Mouse (Mus musculus) MEL (cell line): ENCODE results near the gene Scml2. TPM values are rescaled to one million over a fixed set of nuclear protein-coding genes. Genes with fewer than 3 reads are reported as not detected.
"Not testable (repeated sequence)": the region's sequence is repeated elsewhere in the genome, so short reads cannot be mapped to it uniquely, and the experiment has no call there.

Experiments
- DNase-seq: peaks from one replicate; pipeline ENCODE4 v3.0.0; 2011; ENCODE audit warnings: low read depth, low spot score
- H3K27ac ChIP-seq: 2 replicates; pipeline ENCODE4 v1.5.1; 2012; ENCODE audit warnings: low read depth, mild to moderate bottlenecking, control low read depth, low read length, moderate library complexity; ENCODE audit not compliant: control insufficient read depth
- H3K27me3 ChIP-seq, 2 experiments: fragments of 150-350 bp in 1 of 2; sonication (generic) in 1 of 2; 2 replicates each; pipeline ENCODE4 v1.6.1; 2012; ENCODE audit warnings: low read length in 2 of 2, mild to moderate bottlenecking in 2 of 2, improper control_type of control experiment in 1 of 2, moderate library complexity in 1 of 2; ENCODE audit not compliant: insufficient read depth in 2 of 2, control insufficient read depth in 1 of 2
- H3K36me3 ChIP-seq, 2 experiments: 2 replicates each; pipeline ENCODE4 v1.6.1; 2012 to 2014; ENCODE audit warnings: low read length in 2 of 2, improper control_type of control experiment in 1 of 2, inconsistent platforms in 1 of 2, mild to moderate bottlenecking in 1 of 2; ENCODE audit not compliant: insufficient read depth in 2 of 2, control insufficient read depth in 1 of 2
- H3K4me1 ChIP-seq, 2 experiments: fragments of 150-350 bp in 1 of 2; sonication (generic) in 1 of 2; 2 replicates each; pipeline ENCODE4 v1.6.1; 2012; ENCODE audit warnings: low read length in 2 of 2, improper control_type of control experiment in 1 of 2, mild to moderate bottlenecking in 1 of 2; ENCODE audit not compliant: insufficient read depth in 2 of 2, control insufficient read depth in 1 of 2
- H3K4me3 ChIP-seq, 2 experiments: fragments of 150-350 bp in 1 of 2; sonication (generic) in 1 of 2; 2 replicates each; pipeline ENCODE4 v1.5.1; 2012; ENCODE audit warnings: low read depth in 2 of 2, low read length in 2 of 2, mild to moderate bottlenecking in 2 of 2, moderate library complexity in 2 of 2, control low read depth in 1 of 2, improper control_type of control experiment in 1 of 2; ENCODE audit not compliant: control insufficient read depth in 1 of 2, insufficient read depth in 1 of 2
- H3K79me2 ChIP-seq: 2 replicates; pipeline ENCODE4 v1.6.1; 2012; ENCODE audit warnings: mild to moderate bottlenecking, low read length, moderate library complexity; ENCODE audit not compliant: control insufficient read depth, poor library complexity, insufficient read depth
- H3K9ac ChIP-seq: 2 replicates; pipeline ENCODE4 v1.6.1; 2012; ENCODE audit warnings: low read depth, mild to moderate bottlenecking, control low read depth, low read length, moderate library complexity; ENCODE audit not compliant: control insufficient read depth, poor library complexity, severe bottlenecking
- H3K9me3 ChIP-seq: fragments of 150-350 bp; sonication (generic); replicated peaks from 2 replicates; pipeline ENCODE4 v1.6.1; 2012; ENCODE audit warnings: mild to moderate bottlenecking, low read length, improper control_type of control experiment, moderate library complexity; ENCODE audit not compliant: insufficient read depth
- CHD1 ChIP-seq: IDR thresholded peaks from 2 replicates; pipeline ENCODE4 v1.6.1; 2012; ENCODE audit warnings: low read depth, mild to moderate bottlenecking, inconsistent platforms, low read length, improper control_type of control experiment
- CTCF ChIP-seq, 3 experiments: IDR thresholded peaks in 2 of 3; conservative IDR thresholded peaks in 1 of 3; 2 replicates each; pipeline ENCODE4 v1.5.1; 2011 to 2012; ENCODE audit warnings: low read length in 3 of 3, low read depth in 2 of 3, mild to moderate bottlenecking in 2 of 3, improper control_type of control experiment in 1 of 3, inconsistent platforms in 1 of 3, mixed read lengths in 1 of 3, moderate library complexity in 1 of 3; ENCODE audit not compliant: control insufficient read depth in 1 of 3, insufficient read depth in 1 of 3, poor library complexity in 1 of 3, severe bottlenecking in 1 of 3
- JUND ChIP-seq: IDR thresholded peaks from 2 replicates; pipeline ENCODE4 v1.6.1; 2011; ENCODE audit warnings: low read depth, mild to moderate bottlenecking, improper control_type of control experiment, low read length
- POLR2AphosphoS5 ChIP-seq: IDR thresholded peaks from 2 replicates; pipeline ENCODE4 v1.6.1; 2012; ENCODE audit warnings: low read depth, borderline replicate concordance, mild to moderate bottlenecking, inconsistent platforms, low read length, moderate library complexity, mixed read lengths
- SMC3 ChIP-seq: IDR thresholded peaks from 2 replicates; pipeline ENCODE4 v1.6.1; 2011; ENCODE audit warnings: low read depth, low read length, improper control_type of control experiment
- TAL1 ChIP-seq: IDR thresholded peaks from 2 replicates; pipeline ENCODE4 v1.6.1; 2012; ENCODE audit warnings: mild to moderate bottlenecking, inconsistent platforms, low read length, moderate library complexity, mixed read lengths
- USF1 ChIP-seq: IDR thresholded peaks from 2 replicates; pipeline ENCODE4 v1.6.1; 2014; ENCODE audit warnings: low read depth, mild to moderate bottlenecking, inconsistent platforms, low read length, improper control_type of control experiment, moderate library complexity
- ZKSCAN1 ChIP-seq: IDR thresholded peaks from 2 replicates; pipeline ENCODE4 v1.6.1; 2012; ENCODE audit warnings: low read depth, mild to moderate bottlenecking, inconsistent platforms, low read length, improper control_type of control experiment, moderate library complexity
- ZMIZ1 ChIP-seq: IDR thresholded peaks from 2 replicates; pipeline ENCODE4 v1.6.1; 2012; ENCODE audit warnings: low read depth, mild to moderate bottlenecking, inconsistent platforms, low read length, improper control_type of control experiment, moderate library complexity
- ZNF384 ChIP-seq: IDR thresholded peaks from 2 replicates; pipeline ENCODE4 v1.6.1; 2012; ENCODE audit warnings: low read depth, mild to moderate bottlenecking, inconsistent platforms, low read length, improper control_type of control experiment
- polyA plus RNA-seq, 2 experiments: library from polyadenylated mRNA; stranded (reverse) in 1 of 2; unstranded in 1 of 2; fragments of >175 nt in 1 of 2; fragments of >200 nt in 1 of 2; gene quantifications; 2 replicates each; pipeline versions ENCODE4 v1.2.1 to v1.2.4; 2012; ENCODE audit warnings: low replicate concordance in 2 of 2, low read depth in 1 of 2; ENCODE audit not compliant: insufficient read length in 2 of 2, insufficient read depth in 1 of 2, missing spikeins in 1 of 2
- total RNA-seq: library from RNA; depleted of rRNA; stranded (reverse); fragments of 300-350 nt; gene quantifications from 2 replicates; pipeline ENCODE4 v1.2.3, GENCODE M21; 2012; rRNA removed

Gene Scml2
- not detected in 2 replicates for total RNA-seq
- polyA plus RNA-seq: not detected

- not testable (repeated sequence) for H3K27ac ChIP-seq, H3K9ac ChIP-seq, H3K4me1 ChIP-seq, H3K27me3 ChIP-seq, H3K36me3 ChIP-seq, H3K9me3 ChIP-seq, DNase-seq, H3K79me2 ChIP-seq, H3K4me3 ChIP-seq
Measured at GRCm38 (mm10) chrX:161116893-161117292, at the start of gene Scml2. Gene Scml2 (plus strand): TSS chrX:161117193.

- H3K27me3 ChIP-seq, H3K4me1 ChIP-seq, H3K79me2 ChIP-seq, DNase-seq, H3K9me3 ChIP-seq, H3K27ac ChIP-seq, H3K4me3 ChIP-seq, H3K9ac ChIP-seq, H3K36me3 ChIP-seq: not testable (repeated sequence)
Measured at GRCm38 (mm10) chrX:161075576-161075975, 41.4 kb upstream of the Scml2 start.

- Histone ChIP-seq H3K79me2 (no peaks in the 10 kb centered on the region), H3K9me3 (no peaks in the 10 kb centered on the region), H3K9ac (no peak overlapping the region), H3K27ac (no peak overlapping the region), H3K36me3 (no peaks in the 10 kb centered on the region), H3K4me1 (no peaks in the 10 kb centered on the region), H3K27me3 (no peaks in the 10 kb centered on the region; a peak in 1 of 4 replicates), H3K4me3 (no peak overlapping the region)
- TF ChIP-seq POLR2AphosphoS5 (no peak), CTCF (IDR thresholded peaks at IDR 0.05 in 2 of 3, conservative IDR thresholded peaks at IDR 0.05 in 1 of 3; ENCODE audit: control insufficient read depth in 1 of 3, insufficient read depth in 1 of 3, low read depth in 2 of 3, low read length in 3 of 3, poor library complexity in 1 of 3, severe bottlenecking in 1 of 3) (no peak), ZKSCAN1 (no peak), CHD1 (no peak), TAL1 (no peak), USF1 (no peak), ZMIZ1 (no peak), SMC3 (no peak), JUND (no peak), ZNF384 (no peak)
- DNase-seq: no peak
Measured at GRCm38 (mm10) chrX:161162314-161163068, 45.5 kb downstream of the Scml2 start.
